Mouse (Mus musculus): Measurements from ENCODE around the gene Gm5431. TPM values are rescaled to one million over a fixed set of nuclear protein-coding genes. Genes with fewer than 3 reads are reported as not detected.

Gm5431 gene
- polyA plus RNA-seq, 1 experiment from 2014 or later = 0.22 TPM

Other genes starting within 250 kb of the Gm5431 start
- 397 and 428 TPM in 2 replicates for gene Rack1, start 101.9 kb downstream of the Gm5431 start, polyA plus RNA-seq (2016; fragmentation: Nextera tagmentation; extraction: Ambion mirVana)
- 4.3 and 4.4 TPM in 2 replicates for gene Trim41, start 84.9 kb downstream of the Gm5431 start, polyA plus RNA-seq (2016; fragmentation: Nextera tagmentation; extraction: Ambion mirVana)
- 0.39 and 0.52 TPM in 2 replicates for gene Trim7, start 76.1 kb downstream of the Gm5431 start, polyA plus RNA-seq (2016; fragmentation: Nextera tagmentation; extraction: Ambion mirVana)
- 3.3 and 5.3 TPM in 2 replicates for gene Gm12184, start 75.6 kb downstream of the Gm5431 start, polyA plus RNA-seq (2016; fragmentation: Nextera tagmentation; extraction: Ambion mirVana)
- gene Irgm1, start 30.5 kb downstream of the Gm5431 start, polyA plus RNA-seq (2016; fragmentation: Nextera tagmentation; extraction: Ambion mirVana) = 7.6 and 7.7 TPM in 2 replicates
- gene Psme2b, start 44.0 kb upstream of the Gm5431 start, polyA plus RNA-seq (2016; fragmentation: Nextera tagmentation; extraction: Ambion mirVana) = 1.1 and 1.5 TPM in 2 replicates
- not detected in 2 replicates for gene Olfr56, start 76.7 kb upstream of the Gm5431 start, polyA plus RNA-seq (2016; fragmentation: Nextera tagmentation; extraction: Ambion mirVana)
- gene 9930111J21Rik1, start 77.2 kb upstream of the Gm5431 start, polyA plus RNA-seq (2016; fragmentation: Nextera tagmentation; extraction: Ambion mirVana) = 0.09 TPM in 1 of 2 replicates, not detected in the other
- not detected in 2 replicates for gene Gm12185, start 90.0 kb upstream of the Gm5431 start, polyA plus RNA-seq (2016; fragmentation: Nextera tagmentation; extraction: Ambion mirVana)
- not detected in 2 replicates for gene Tgtp1, start 92.0 kb upstream of the Gm5431 start, polyA plus RNA-seq (2016; fragmentation: Nextera tagmentation; extraction: Ambion mirVana)
- gene 9930111J21Rik2, start 149.0 kb upstream of the Gm5431 start, polyA plus RNA-seq (2016; fragmentation: Nextera tagmentation; extraction: Ambion mirVana) = 0.23 and 0.24 TPM in 2 replicates
- gene Tgtp2, start 162.0 kb upstream of the Gm5431 start, polyA plus RNA-seq (2016; fragmentation: Nextera tagmentation; extraction: Ambion mirVana) = not detected in 2 replicates
- 0.55 and 0.68 TPM in 2 replicates for gene Ifi47, start 174.4 kb upstream of the Gm5431 start, polyA plus RNA-seq (2016; fragmentation: Nextera tagmentation; extraction: Ambion mirVana)
- gene Olfr1396, start 212.7 kb upstream of the Gm5431 start, polyA plus RNA-seq (2016; fragmentation: Nextera tagmentation; extraction: Ambion mirVana) = not detected in 2 replicates
- not detected in 2 replicates for gene Olfr1395, start 240.1 kb upstream of the Gm5431 start, polyA plus RNA-seq (2016; fragmentation: Nextera tagmentation; extraction: Ambion mirVana)

Data from heart, embryonic 12.5 days (tissue).